Mouse (Mus musculus) olfactory bulb, adult 2 months (tissue): ENCODE results near the gene Fam19a2.

ENCODE experiments used
- CTCF ChIP-seq: fragments of 200-500 bp; IDR thresholded peaks from 2 replicates; pipeline ENCODE4 v1.5.1; 2012; ENCODE audit warnings: low read depth, mild to moderate bottlenecking, low read length, moderate library complexity; ENCODE audit not compliant: insufficient read depth
- POLR2A ChIP-seq: fragments of 200-500 bp; IDR thresholded peaks from 2 replicates; pipeline ENCODE4 v1.6.1; 2012; ENCODE audit warnings: mild to moderate bottlenecking, low read depth, low read length, moderate library complexity; ENCODE audit not compliant: insufficient read depth

DNA sequence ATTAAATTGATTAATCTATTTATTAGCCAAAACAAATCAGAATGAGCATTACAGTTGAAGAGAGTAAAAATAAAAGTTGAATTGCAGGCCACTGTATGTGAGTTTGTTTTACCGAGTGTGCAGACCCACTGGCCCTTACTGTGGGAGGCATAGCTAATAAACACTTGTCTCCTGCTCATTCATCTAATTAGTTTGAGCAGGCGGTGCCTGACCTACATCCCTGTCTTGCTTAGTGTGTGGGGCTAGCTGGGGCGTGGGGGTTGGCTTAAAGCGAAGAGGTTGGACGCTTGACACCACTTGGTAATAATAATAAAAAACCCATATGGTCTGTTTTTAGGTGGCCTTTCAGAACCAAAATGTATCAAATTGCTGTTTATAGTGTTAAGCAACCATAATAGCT lies 167.8 kb downstream of the Fam19a2 start:
- no peak for TF ChIP-seq CTCF
- TF ChIP-seq POLR2A: no peak
